Mouse (Mus musculus) left cerebral cortex, adult 2 months (tissue): ENCODE results near the gene Btbd3. TPM values are rescaled to one million over a fixed set of nuclear protein-coding genes. Genes with fewer than 3 reads are reported as not detected.

Experiments used
- DNase-seq, 2 experiments: peaks; one replicate each; pipeline ENCODE4 v3.0.0; 2021 to 2022; ENCODE audit warnings: low spot score in 2 of 2, mixed read lengths in 1 of 2; ENCODE audit errors: extremely low spot score in 1 of 2
- H3K27ac ChIP-seq: fragments of 200-600 bp; 2 replicates; pipeline ENCODE4 v1.8.1; 2022
- H3K4me3 ChIP-seq: fragments of 200-600 bp; 2 replicates; pipeline ENCODE4 v1.8.1; 2022
- CTCF ChIP-seq: fragments of 200-600 bp; IDR thresholded peaks from 2 replicates; pipeline ENCODE4 v1.8.1; 2022; ENCODE audit warnings: antibody characterized with exemption, mild to moderate bottlenecking, moderate library complexity
- intact Hi-C: fragments of 180-260 bp; cut with DNase I; formaldehyde crosslinking; loops from one replicate; pipeline ENCODE4 v1.15.1; 2025
- total RNA-seq, 2 experiments: library from RNA; stranded (reverse); gene quantifications; 2 replicates each; pipeline ENCODE4 v1.2.3; 2021

The Btbd3 gene
- total RNA-seq, 2 experiments from 2014 or later = 153 to 161 TPM

DNA sequence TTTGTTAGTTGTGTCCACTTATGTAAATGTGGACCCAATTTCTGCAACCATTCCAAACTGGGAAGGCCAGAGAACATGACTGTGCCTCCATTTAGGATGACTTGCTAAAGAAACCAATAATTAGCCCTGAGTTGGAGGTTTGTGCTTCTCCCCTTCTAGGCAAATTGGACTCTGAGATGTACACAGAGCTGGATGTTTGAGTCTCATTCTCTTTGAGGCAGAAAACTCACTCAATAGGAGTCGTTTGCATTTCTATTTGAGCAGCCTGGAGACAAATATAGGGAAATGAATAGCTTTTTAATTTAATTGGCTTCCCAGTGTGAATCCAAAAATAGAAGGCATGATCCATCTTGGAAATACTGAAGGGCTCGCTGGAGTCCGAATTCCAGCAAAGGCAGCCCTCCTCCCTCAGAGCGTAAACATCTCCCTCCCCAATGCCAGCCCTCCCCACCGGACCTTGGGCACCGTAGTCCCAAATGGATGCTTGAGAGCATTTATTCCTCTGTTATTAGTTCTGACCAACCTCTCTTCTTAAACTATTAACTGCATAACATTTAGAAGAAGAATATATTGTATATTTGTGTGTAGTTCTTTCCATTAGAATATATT lies 81.6 kb downstream of the Btbd3 start:
- intact Hi-C loops = no loop called here
- TF ChIP-seq CTCF = no peak
- DNase-seq = no peak
- Histone ChIP-seq H3K4me3 (no peak overlapping the region), H3K27ac (no peak overlapping the region)

DNA sequence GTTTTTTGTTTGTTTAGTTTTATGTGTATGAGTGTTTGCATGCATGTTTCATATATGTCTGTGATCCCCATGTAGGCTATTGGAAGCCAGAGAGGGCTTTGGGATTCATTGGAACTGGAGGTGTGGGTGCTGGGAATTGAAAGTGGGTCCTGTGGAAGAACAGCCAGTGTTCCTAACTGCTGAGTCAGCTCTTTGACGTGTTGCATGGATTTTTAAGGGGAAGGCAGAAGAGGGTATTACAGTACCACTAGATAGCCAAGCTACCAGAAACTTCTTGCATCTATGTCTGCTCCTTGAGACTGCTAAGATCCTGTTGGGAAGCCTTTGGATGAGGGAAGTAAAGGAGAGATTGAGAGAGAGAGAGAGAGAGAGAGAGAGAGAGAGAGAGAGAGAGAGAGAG lies 82.2 kb downstream of the Btbd3 start:
- no peak for TF ChIP-seq CTCF
- intact Hi-C loops = no loop called here

DNA sequence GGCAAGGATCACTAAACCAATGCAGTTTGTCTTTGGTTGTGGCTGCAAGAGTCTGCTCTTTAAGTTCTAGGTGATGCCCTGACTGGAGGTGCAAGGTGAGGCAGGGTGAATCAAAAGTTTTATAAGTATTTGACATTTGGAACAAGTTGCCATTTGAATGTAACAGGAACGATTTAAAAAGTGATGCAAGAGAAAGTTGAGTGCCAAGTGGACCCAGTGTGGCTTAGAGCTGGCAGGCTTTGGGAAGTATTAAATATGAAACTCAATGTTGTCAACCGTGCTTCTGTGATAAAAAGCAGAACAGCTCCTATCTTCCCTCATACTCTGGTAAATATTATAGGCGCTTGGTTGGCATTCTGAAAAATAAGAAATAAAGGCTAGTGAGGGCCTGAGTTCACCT lies 99.0 kb downstream of the Btbd3 start:
- intact Hi-C loops = no loop called here
- H3K4me3 ChIP-seq = no peak overlapping the region
- TF ChIP-seq CTCF = no peak

More for the DNA sequence above, 82.2 kb downstream of the Btbd3 start:
- Histone ChIP-seq H3K4me3 (no peak overlapping the region), H3K27ac (no peak overlapping the region)
- DNase-seq = no peak

DNA sequence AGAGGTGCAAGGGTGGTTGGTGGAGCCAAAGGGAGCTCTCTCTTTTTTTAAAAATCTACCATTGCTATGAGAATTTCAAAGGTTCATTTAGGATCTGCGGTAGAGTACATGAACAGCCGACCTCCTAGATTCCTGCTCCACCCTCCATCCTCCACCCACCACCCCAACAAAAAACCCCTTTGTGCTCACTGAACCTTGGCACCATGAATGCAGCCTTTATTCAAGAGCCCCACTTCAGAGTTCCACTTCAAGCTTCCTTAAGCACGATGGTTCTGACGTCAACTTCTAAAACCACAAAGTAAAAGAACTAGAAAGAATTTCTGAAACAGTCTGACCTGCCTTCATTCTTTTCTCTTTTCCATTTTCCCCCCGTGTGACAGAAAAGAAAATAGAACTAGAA lies 106.1 kb downstream of the Btbd3 start:
- intact Hi-C loops = no loop called here
- Histone ChIP-seq H3K4me3 (no peak overlapping the region), H3K27ac (no peak overlapping the region)
- DNase-seq = no peak
- TF ChIP-seq CTCF = no peak

More for the DNA sequence above, 99.0 kb downstream of the Btbd3 start:
- no peak overlapping the region for H3K27ac ChIP-seq
- no peak for DNase-seq

DNA sequence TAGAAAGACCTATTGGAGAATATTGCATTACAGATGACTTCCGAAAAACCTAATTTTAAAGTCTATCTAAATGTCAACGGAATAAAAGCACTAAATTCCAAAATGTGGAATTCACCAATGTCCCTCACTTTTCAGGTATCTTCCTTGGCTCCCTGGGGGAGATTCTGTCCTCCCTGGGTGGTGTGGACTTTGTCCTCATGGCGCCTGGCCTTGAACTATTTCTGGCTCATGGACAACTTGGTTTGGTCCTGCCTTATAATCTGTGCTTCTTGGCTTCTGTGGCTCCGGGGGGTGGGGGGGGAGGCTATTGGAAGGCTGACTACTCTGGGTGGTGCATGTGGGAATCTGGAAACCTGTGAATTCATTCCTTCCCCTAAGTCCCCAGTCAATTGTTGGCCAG lies 109.0 kb downstream of the Btbd3 start:
- TF ChIP-seq CTCF = no peak
- no peak for DNase-seq
- intact Hi-C loops = no loop called here
- Histone ChIP-seq H3K27ac (no peak overlapping the region), H3K4me3 (no peak overlapping the region)

DNA sequence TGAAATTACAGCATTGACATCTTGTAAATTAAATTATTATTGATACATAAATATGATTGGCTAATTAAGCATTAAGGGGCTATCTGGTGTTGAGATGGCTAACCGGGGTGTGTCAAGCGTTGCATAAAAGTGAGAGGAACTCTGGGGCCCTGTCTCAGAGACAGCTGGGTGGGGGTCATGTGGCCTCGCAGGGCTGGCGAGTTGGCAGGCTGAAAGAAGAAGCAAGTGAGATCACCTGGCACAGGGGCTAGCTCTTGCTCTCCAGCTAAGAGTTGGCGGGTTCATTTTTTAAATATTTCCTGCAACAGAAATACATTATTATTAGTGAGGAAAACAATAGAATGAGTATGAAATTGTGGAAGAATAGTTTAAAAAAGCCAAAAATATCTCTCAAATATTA lies 118.2 kb downstream of the Btbd3 start:
- no peak overlapping the region for H3K27ac ChIP-seq
- intact Hi-C loops = no loop called here
- no peak for DNase-seq
- no peak overlapping the region for H3K4me3 ChIP-seq
- TF ChIP-seq CTCF = no peak

DNA sequence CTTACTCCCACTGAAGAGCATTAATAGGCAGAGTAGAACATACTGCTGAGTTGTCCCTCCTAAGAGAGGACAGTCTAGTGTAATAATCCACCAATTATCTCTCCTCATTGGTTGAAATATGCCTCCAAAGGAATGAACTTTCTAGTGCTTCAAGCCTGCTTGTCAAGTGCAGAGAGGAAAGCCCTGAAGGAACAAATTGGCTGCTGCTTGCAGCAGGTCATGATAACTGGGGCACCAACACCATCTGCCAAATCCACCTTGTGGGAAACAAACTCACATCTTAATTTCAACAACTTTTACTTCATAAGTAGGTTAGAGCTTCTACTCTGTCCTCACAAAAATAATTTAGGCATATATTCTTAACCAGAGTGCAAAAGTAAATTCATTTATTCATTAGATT lies 122.5 kb downstream of the Btbd3 start:
- Histone ChIP-seq H3K27ac (no peak overlapping the region), H3K4me3 (no peak overlapping the region)
- TF ChIP-seq CTCF = no peak
- no peak for DNase-seq
- intact Hi-C loops = no loop called here

DNA sequence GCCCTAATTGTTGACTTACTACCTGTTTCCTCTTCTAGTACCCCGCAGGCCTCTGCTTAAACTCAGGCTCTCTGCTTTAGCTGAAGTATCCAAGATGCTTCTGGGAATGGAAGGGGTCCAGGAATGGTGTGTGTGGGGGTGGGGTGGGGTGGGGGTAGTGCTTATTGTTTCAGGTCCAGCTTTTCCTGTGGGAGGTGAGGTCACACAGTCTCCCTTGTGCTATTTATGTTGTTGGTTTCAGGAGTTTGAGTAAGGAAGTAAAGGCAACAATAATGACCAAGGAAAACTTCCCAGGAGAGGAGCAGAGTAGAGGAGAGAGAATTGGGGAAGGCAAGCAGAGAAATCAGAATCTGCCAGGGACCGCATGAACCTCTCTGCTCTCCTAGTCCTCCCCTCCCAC lies 128.4 kb downstream of the Btbd3 start:
- no peak for TF ChIP-seq CTCF
- intact Hi-C loops = no loop called here

DNA sequence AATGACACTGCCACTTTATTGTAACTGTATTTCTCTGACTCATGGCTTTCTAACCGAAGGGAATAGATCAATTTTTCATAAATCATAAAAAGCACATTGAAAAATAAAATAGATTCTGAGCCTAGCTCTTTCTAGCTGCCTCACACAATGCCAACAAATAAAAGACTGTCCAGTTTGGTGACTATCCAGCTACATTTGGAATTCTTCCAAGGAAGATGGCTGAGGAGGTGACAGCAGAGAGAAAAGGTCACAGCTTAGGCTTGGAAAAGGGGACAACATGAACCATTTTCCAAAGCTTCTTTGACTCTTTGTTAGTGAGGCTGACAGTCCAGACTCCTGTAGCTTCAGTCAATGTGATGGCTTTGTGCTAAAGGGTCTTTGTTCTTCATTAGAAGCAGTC lies 132.2 kb downstream of the Btbd3 start:
- no peak for TF ChIP-seq CTCF
- H3K27ac ChIP-seq = no peak overlapping the region
- intact Hi-C loops = no loop called here
- no peak for DNase-seq
- H3K4me3 ChIP-seq = no peak overlapping the region

More for the DNA sequence above, 128.4 kb downstream of the Btbd3 start:
- DNase-seq = no peak
- Histone ChIP-seq H3K27ac (no peak overlapping the region), H3K4me3 (no peak overlapping the region)

DNA sequence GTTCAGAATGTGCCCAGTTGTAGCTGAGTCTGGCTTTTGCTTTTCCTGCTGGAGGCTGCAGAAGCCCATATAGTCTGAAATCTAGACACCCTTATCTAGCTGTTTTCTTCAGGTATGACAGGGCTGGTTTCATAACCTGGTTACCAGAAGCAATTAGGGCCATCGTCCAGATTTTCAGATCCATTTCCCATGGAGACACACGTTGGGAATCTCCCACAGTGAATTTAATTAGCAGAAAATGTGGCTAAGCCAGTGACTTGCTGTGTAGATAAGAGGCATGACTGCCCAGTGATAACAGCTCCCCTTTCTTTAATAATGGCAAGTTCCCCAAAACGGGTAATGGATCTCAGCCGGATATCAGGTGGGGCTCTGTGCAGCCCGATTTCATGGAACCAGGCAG lies 146.7 kb downstream of the Btbd3 start:
- no peak for TF ChIP-seq CTCF
- Histone ChIP-seq H3K4me3 (no peak overlapping the region), H3K27ac (no peak overlapping the region)
- DNase-seq = no peak
- intact Hi-C loops = no loop called here

DNA sequence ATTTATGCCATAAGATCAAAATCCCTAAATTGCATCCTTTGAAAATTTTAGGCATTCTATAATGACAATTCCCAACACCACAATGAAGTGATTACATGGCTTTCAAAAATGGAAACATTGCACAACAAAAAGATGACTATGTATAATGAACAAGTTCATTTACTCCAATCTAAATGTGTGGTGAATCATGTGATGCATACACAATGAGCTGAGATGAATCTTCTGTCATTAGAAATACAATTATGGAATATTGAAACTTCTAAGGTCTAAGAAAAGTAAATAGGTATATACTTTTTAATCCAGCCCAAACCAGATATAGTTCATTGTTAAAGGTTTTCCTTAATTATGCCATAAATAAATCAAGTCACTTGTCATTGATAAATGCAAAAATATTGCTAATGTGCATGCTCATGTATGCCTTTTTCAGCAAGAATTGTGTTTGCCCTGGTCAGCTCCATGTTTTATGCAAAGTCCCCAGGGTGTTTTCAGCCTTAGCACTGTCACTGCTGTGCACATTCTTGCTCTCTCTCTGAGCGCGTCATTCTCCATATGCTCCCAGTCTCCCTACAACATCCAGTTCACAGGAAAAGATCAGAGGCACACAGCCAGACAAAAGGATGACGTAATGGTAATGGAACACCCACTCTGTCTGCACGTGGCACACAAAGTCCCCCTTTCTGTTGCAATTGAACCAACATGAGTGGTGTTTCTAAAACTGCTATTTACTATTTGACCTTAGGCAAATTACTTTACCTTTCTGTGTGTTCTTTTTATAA lies 149.6 kb downstream of the Btbd3 start:
- DNase-seq = peak in 1 of 2 experiments; percentile 36
- TF ChIP-seq CTCF = no peak
- intact Hi-C loops = no loop called here
- H3K27ac ChIP-seq = 0 out of 2 replicates have a peak overlapping the region, but pooled peaks have one; percentile 19
- no peak overlapping the region for H3K4me3 ChIP-seq

DNA sequence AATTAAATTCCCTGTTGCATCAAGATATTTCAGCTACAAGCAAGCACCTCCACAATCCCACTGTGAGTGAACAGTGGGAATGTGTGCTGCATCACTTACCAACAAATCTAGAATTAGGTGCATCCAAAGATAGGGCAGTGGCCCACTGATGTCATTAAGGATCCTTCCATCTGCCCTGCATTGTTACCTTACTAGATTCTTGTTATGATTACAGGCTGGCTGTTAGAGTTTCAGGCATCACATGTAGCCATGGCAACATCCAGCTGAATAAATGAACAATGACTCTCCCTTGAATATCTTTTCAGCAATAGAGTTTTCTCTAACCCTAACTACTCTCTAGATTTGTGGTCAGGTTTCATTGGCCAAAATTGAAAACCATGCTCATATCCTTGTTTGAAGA lies 150.3 kb downstream of the Btbd3 start:
- H3K27ac ChIP-seq = no peak overlapping the region
- TF ChIP-seq CTCF = no peak
- intact Hi-C loops = no loop called here

DNA sequence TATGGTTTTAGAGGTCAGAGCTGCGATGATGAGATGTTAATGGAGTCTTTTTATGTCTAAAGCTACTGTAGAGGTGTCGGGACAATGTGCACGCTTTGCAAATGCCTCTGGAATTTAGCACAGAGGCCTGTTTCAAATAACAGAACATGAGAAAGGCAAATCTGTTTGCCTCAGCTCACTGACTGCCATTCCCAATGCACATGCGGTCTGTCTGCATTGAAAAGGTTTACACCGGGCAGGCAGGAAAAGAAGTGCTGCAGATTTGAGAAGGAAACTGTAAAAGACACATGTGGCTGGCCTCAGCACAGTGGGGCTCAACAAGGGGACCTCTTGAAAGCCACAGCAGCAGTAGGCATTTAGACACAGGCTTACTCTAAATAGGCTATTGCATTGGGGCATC lies 156.2 kb downstream of the Btbd3 start:
- intact Hi-C loops = no loop called here
- Histone ChIP-seq H3K4me3 (no peak overlapping the region), H3K27ac (no peak overlapping the region)
- TF ChIP-seq CTCF = no peak
- no peak for DNase-seq

More for the DNA sequence above, 150.3 kb downstream of the Btbd3 start:
- DNase-seq = no peak
- H3K4me3 ChIP-seq = no peak overlapping the region
